Mouse (Mus musculus) heart, postnatal 25 days (tissue): ENCODE data around the gene Vmn1r132. TPM values are rescaled to one million over a fixed set of nuclear protein-coding genes. Genes with fewer than 3 reads are reported as not detected.
"Not testable (repeated sequence)": the region's sequence is repeated elsewhere in the genome, so short reads cannot be mapped to it uniquely, and the experiment has no call there.

ENCODE experiments used
- DNase-seq: peaks from one replicate; pipeline ENCODE4 v3.0.0; 2022; ENCODE audit warnings: low spot score
- intact Hi-C: fragments of 180-260 bp; cut with DNase I; formaldehyde crosslinking; loops from one replicate; pipeline ENCODE4 v1.15.1; 2025
- total RNA-seq, 2 experiments: library from RNA; stranded (reverse); gene quantifications; 2 replicates each; pipeline ENCODE4 v1.2.3; 2021

Vmn1r132 gene
- total RNA-seq, result not detected

GRCm38 (mm10) chr7:21613792-21614191 is at the start of gene Vmn1r132:
TSS of gene Vmn1r132 (plus strand) at chr7:21614092.
- DNase-seq, intact Hi-C loops: not testable (repeated sequence)

Other genes starting within 250 kb of the Vmn1r132 start
- gene Gm6882, start 181.3 kb upstream of the Vmn1r132 start, total RNA-seq, result not detected
- gene Vmn1r130, start 102.3 kb upstream of the Vmn1r132 start, total RNA-seq, result not detected
- not detected for gene Vmn1r131, start 68.0 kb upstream of the Vmn1r132 start, total RNA-seq
- not detected for gene Gm4175, start 147.4 kb downstream of the Vmn1r132 start, total RNA-seq
- gene Gm4177, start 182.6 kb downstream of the Vmn1r132 start, total RNA-seq, result not detected
- not detected for gene Vmn1r135, start 218.3 kb downstream of the Vmn1r132 start, total RNA-seq
- gene Gm5725, start 230.2 kb downstream of the Vmn1r132 start, total RNA-seq, result not detected